In genomic region chr3:39253076-39253475, GRCm38 (mm10) we compare ENCODE assay signal across 19 mouse cellular contexts.
DNase-seq lines count a peak whose midpoint lies in the region; ATAC-seq and TF ChIP-seq lines count a peak whose summit lies in the region.
"Had no signal": no experiment of that assay in that cellular context is flagged by ENCODE, and none has a peak within 500 bp of the region (broad histone marks: within the 10 kb centered on the region; RNA-seq: fewer than 3 reads in every experiment).

No protein-coding gene starts in this region.

- no peak overlapping the region for H3K4me2 ChIP-seq in forebrain, postnatal 0 days (ENCODE audit: low read depth)
- H3K4me2 ChIP-seq in forebrain, embryonic 15.5 days (replicated peaks): no peak overlapping the region
- H3K4me2 ChIP-seq: embryonic facial prominence, embryonic 12.5 days; heart, embryonic 11.5 days; heart, embryonic 15.5 days; hindbrain, embryonic 14.5 days had no signal

- no peaks in the 10 kb centered on the region for H3K9me3 ChIP-seq in forebrain, postnatal 0 days (ENCODE audit: low read length)
- H3K9me3 ChIP-seq in forebrain, embryonic 15.5 days: no peaks in the 10 kb centered on the region
- H3K9me3 ChIP-seq: embryonic facial prominence, embryonic 12.5 days; heart, embryonic 15.5 days had no signal

- DNase-seq in forebrain, postnatal 0 days: peak; percentile 14
- peak; percentile 6 for DNase-seq in brain, adult 2 months (ENCODE audit: low read depth, low spot score)
- peak; percentile 19 for DNase-seq in brain, embryonic 14.5 days (ENCODE audit: low read depth)
- DNase-seq in cerebellum, postnatal 14 days: peak; percentile 89 to 98
- DNase-seq in kidney, adult 2 months: no peak
- no peak for DNase-seq in layer of hippocampus, postnatal 10 days (ENCODE audit: low spot score in 2 of 2)
- DNase-seq: adrenal gland, adult 2 months; adrenal gland, postnatal 36 days; gastrocnemius, postnatal 14 days; heart, adult 2 months; heart, postnatal 14 days; kidney, adult 9 months had no signal

- no peak for ATAC-seq in forebrain, postnatal 0 days
- ATAC-seq in forebrain, embryonic 15.5 days (replicated peaks): no peak
- ATAC-seq: forebrain, embryonic 16.5 days; intestine, embryonic 16.5 days had no signal

- H3K9ac ChIP-seq in forebrain, postnatal 0 days: no peak overlapping the region
- no peak overlapping the region for H3K9ac ChIP-seq in forebrain, embryonic 15.5 days (replicated peaks)
- H3K9ac ChIP-seq: embryonic facial prominence, embryonic 12.5 days; heart, embryonic 15.5 days; hindbrain, embryonic 14.5 days had no signal

- no peak overlapping the region for H3K27ac ChIP-seq in forebrain, postnatal 0 days (ENCODE audit: low read depth, low read length)
- H3K27ac ChIP-seq in forebrain, embryonic 15.5 days (replicated peaks): no peak overlapping the region
- no peak overlapping the region for H3K27ac ChIP-seq in kidney, adult 2 months (ENCODE audit: insufficient read depth, low read depth, low read length)
- H3K27ac ChIP-seq: embryonic facial prominence, embryonic 12.5 days; heart, adult 2 months; heart, embryonic 15.5 days; hindbrain, embryonic 14.5 days had no signal

- 73% methylated on average over 1 of the region's 1 CpGs for WGBS in forebrain, postnatal 0 days
- 67% methylated on average over 1 of the region's 1 CpGs for WGBS in forebrain, embryonic 15.5 days
- 89% methylated on average over 1 of the region's 1 CpGs for WGBS in kidney, adult 2 months

- no peak for TF ChIP-seq CTCF in forebrain, postnatal 0 days (IDR thresholded peaks at IDR 0.05; ENCODE audit: low read depth)
- TF ChIP-seq CTCF in brain, embryonic 14.5 days (IDR thresholded peaks at IDR 0.05; ENCODE audit: borderline replicate concordance, extremely low read depth, insufficient read depth, insufficient read length): no peak
- TF ChIP-seq CTCF in kidney, adult 2 months (conservative IDR thresholded peaks at IDR 0.05; ENCODE audit: insufficient read depth, insufficient read length, low read depth, low read length): no peak

- no peak for TF ChIP-seq POLR2A in brain, embryonic 14.5 days (IDR thresholded peaks at IDR 0.05; ENCODE audit: borderline replicate concordance, extremely low read depth, insufficient read depth, insufficient read length, poor library complexity, severe bottlenecking)
- TF ChIP-seq POLR2A in kidney, adult 2 months (IDR thresholded peaks at IDR 0.05; ENCODE audit: low read depth, low read length): no peak

- no peak overlapping the region for H3K4me3 ChIP-seq in forebrain, postnatal 0 days (ENCODE audit: low read depth, low read length)
- H3K4me3 ChIP-seq in forebrain, embryonic 15.5 days: no peak overlapping the region
- H3K4me3 ChIP-seq in kidney, adult 2 months (ENCODE audit: insufficient read depth, low read depth, low read length): no peak overlapping the region
- H3K4me3 ChIP-seq: embryonic facial prominence, embryonic 12.5 days; heart, adult 2 months; heart, embryonic 15.5 days had no signal

- no peaks in the 10 kb centered on the region for H3K27me3 ChIP-seq in forebrain, postnatal 0 days (ENCODE audit: insufficient read depth, low read length)
- no peaks in the 10 kb centered on the region for H3K27me3 ChIP-seq in forebrain, embryonic 15.5 days
- H3K27me3 ChIP-seq in kidney, adult 2 months (replicated peaks; ENCODE audit: control insufficient read depth, insufficient read depth, low read length): no peaks in the 10 kb centered on the region; the same call in 1 of the 2 replicates
- H3K27me3 ChIP-seq: embryonic facial prominence, embryonic 12.5 days; heart, embryonic 15.5 days had no signal

- no peaks in the 10 kb centered on the region for H3K4me1 ChIP-seq in forebrain, postnatal 0 days (ENCODE audit: insufficient read depth)
- peaks cover 8% of the 10 kb centered on the region for H3K4me1 ChIP-seq in forebrain, embryonic 15.5 days
- H3K4me1 ChIP-seq in kidney, adult 2 months (ENCODE audit: control insufficient read depth, insufficient read depth, low read length): no peaks in the 10 kb centered on the region
- H3K4me1 ChIP-seq: embryonic facial prominence, embryonic 12.5 days had no signal

- no peaks in the 10 kb centered on the region for H3K36me3 ChIP-seq in forebrain, postnatal 0 days (ENCODE audit: insufficient read depth)
- no peaks in the 10 kb centered on the region for H3K36me3 ChIP-seq in forebrain, embryonic 15.5 days
- no peaks in the 10 kb centered on the region for H3K36me3 ChIP-seq in kidney, adult 2 months (ENCODE audit: control insufficient read depth, insufficient read depth, low read length)
- H3K36me3 ChIP-seq: embryonic facial prominence, embryonic 12.5 days; heart, embryonic 15.5 days had no signal

Comparison
In these comparisons a context has a peak if more than half of its experiments do, and no peak if none do; other contexts are left out.
1. DNase-seq: peak in forebrain, postnatal 0 days (single experiment), brain, adult 2 months (single experiment), brain, embryonic 14.5 days (single experiment) and cerebellum, postnatal 14 days (2 of 2); none in kidney, adult 2 months (single experiment) and layer of hippocampus, postnatal 10 days (0 of 2).